Mouse (Mus musculus): ENCODE results near the gene Lrrk2.

Gene Lrrk2

DNA sequence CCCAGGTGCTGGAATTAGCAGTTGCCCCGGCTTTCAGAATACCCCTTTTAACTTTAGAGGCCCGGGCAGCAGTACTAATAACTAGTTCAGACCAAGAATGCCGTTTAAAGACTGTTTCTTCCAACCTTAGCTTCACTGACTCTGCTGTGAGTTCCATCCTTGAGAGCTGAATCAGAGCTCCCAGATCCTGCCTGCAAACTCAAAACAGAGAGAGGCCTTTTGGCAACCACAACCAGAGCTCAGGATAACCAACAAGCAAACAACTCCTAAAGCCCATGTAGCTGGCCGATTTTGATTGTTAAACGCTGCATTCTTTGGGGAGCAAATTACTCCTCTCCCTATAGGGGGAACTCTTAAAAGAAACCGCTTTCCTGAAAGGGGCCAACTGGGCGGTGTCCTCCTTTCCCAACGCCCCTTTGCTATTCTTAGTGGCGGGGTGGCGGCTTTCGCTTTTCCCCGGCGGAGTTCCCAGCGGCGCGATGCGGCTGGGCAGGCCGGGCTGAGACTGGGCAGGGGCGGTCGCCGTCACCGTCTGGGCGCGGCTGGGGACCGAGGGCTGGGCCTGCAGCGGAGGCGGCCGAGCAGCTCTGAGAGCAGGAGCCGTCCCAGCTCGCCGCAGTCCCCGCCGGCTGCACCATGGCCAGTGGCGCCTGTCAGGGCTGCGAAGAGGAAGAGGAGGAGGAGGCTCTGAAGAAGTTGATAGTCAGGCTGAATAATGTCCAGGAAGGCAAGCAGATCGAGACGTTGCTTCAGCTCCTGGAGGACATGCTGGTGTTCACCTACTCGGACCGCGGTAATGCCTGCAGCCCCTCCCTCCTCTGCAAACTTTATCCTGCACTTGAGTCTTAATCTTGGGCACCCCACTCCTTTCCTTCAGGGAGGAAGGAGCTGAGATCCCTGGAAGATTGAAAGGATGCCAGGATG lies at the start of gene Lrrk2:
TSS of gene Lrrk2 (plus strand) at position 531 of the 924 bp plus-strand sequence.
- DNase-seq (ENCODE audit: low spot score in 2 of 2), result peak; percentile 47 to 72

DNA sequence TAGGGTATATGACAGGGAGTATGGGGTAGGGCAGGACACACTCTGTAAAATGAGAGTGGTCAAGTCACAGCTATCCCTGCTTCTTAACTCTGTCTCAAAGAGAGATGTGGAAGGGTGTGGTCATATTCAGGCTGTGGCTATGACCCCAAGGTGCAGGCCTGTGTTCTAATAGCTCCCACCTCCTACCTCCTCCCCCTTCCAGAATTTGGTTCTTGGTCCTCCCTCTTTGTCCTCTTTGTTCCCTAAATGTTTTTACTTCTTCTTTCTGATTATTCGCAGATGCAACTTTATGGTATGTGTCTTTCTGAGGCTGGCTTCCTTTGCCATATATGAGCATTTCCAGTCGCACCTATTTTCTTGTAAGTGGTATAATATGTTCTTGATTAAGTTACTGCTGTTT lies 48.5 kb upstream of the Lrrk2 start:
- no peak for DNase-seq (ENCODE audit: low spot score in 2 of 2)

DNA sequence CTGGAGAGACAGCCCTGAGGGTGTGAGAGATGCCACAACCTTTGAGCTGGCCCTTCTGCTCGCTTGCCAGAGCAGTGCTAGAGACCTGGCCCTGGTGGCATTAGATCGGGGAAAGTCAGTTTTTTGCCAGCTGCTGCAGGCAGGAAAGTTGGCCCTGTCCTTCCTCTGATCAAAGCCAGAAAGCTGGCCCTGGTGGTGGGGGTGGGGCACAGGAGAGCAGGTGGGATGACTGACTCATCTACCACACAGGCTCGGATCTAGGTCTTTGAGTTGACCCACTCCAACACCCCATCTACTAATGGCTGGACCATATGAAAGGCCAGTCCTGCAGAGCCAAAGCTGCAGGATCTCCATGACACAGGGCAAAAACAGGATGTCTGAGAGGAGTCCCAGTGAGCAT lies 43.8 kb upstream of the Lrrk2 start:
- DNase-seq (ENCODE audit: low spot score in 2 of 2), result no peak

DNA sequence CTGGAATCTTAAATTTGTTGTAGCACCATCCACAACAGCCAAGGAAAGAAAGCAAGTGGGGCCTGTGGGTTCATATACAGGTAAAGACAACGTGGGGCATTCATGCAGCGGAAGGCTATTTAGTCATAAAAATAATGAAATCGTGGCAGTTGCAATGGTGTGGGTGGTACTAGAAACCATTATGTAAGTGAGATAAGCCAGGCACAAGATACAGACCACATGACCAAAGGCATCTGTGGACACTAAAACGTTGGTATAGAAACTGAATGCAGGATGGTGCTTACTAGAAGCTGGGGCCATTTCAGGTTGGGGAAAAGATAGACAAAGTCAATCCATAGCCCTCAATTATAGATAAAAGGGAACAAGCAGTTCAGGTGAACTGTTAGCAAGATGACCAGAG lies 40.5 kb upstream of the Lrrk2 start:
- no peak for DNase-seq (ENCODE audit: low spot score in 2 of 2)

DNA sequence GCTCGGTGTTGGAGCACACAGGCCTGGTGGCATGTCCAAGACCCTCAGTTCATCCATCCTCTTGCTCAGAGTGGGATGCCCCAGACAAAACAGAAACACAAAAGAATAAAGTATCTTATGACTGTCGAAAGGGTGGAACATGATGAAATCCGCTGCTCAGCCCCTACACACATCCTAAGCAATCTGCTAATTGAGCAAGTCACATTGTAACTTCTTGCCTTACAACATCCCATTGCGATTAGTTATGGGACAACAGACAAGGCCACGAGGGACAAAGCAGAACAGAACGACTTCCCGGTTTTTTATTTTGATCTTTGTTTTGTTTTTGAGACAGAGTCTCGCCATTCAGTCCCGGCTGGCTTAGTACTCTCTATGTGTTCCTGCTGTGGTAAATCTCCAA lies 39.9 kb upstream of the Lrrk2 start:
- no peak for DNase-seq (ENCODE audit: low spot score in 2 of 2)

DNA sequence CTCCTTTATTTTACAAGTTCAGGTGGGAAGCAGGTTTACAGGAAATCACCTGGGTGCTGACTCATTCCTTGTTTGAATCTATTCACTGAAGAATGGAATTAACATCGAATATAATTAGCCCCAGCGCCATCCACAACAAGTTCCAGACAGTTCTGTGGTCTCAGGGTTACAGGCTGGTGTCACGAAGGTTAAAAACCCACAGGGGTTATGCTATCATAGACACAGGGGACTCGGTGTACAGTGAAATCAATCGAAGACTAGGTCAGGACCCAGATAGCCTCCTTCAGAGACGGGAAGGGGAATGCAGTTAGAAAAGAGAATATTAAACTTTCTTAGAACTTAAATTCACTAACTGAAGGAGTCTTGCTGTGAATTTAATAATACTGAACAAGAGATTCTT lies 39.2 kb upstream of the Lrrk2 start:
- DNase-seq (ENCODE audit: low spot score in 2 of 2), result no peak

DNA sequence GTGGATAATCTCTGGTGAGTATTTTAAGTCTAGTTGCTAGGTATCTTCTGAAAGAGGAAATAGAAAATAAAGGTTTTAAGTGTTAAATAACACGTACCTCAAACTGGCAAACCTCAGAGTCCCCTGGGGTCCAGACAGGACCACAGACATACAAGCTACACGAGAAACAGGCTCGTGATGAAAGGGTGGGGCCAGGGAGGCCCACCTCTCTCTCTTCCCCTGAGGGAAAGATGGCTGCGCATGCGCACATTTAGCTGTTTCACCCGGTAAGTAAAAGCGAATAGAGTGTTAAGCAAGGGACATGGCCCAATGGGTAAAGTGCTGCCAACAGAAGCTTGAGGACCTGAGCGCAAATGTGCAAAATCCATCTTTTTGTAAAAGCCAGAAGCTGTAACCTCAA lies 38.7 kb upstream of the Lrrk2 start:
- peak; percentile 18 to 85 for DNase-seq (ENCODE audit: low spot score in 2 of 2)

DNA sequence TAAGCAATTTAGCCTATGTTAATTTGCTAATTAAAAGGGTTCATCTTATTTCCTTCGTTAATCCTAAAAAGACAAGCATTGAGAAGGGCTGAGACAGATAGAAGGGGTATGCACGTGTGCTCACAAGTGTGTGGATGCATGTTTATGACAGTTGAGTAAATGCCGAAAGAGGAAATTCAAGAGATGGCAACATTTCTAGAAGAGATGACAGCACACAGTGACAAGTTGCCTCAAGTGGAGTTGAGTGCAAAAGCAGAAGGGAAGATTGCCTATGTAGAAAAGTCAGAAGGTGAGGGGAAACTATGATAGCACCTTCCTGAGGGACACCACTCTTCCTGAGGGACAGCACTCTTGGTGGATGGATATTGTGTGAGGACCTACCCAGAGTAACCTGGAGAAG lies 31.3 kb upstream of the Lrrk2 start:
- DNase-seq (ENCODE audit: low spot score in 2 of 2), result no peak

DNA sequence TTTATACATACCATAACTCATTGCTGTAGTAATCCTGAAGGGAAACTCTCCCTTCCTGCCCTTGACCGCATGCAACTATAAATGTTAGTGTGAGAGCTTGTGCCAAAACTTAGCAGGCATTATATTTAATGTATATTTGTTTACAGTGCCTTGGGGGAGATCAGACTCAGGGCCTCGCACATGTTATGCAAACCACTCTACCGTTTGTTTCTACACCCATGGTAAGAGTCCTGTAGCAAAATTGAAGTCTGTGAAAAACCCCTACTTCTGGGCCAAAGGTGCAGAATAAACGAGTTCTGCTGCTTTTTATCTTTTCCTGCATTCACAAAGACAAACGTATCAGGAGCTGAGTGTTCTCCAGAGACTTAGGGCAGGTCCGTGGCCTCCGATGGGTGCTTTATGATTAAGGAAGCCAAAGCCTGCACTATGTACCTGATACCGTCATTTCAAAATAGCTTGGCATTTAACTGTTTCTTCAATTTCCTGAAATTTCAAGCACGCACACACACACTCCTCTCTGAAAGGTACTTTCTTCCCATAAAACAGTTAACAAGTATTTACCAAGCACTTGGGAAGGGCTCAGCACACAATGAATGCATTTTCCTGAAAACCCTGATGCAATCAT lies 30.2 kb upstream of the Lrrk2 start:
- no peak for DNase-seq (ENCODE audit: low spot score in 2 of 2)

DNA sequence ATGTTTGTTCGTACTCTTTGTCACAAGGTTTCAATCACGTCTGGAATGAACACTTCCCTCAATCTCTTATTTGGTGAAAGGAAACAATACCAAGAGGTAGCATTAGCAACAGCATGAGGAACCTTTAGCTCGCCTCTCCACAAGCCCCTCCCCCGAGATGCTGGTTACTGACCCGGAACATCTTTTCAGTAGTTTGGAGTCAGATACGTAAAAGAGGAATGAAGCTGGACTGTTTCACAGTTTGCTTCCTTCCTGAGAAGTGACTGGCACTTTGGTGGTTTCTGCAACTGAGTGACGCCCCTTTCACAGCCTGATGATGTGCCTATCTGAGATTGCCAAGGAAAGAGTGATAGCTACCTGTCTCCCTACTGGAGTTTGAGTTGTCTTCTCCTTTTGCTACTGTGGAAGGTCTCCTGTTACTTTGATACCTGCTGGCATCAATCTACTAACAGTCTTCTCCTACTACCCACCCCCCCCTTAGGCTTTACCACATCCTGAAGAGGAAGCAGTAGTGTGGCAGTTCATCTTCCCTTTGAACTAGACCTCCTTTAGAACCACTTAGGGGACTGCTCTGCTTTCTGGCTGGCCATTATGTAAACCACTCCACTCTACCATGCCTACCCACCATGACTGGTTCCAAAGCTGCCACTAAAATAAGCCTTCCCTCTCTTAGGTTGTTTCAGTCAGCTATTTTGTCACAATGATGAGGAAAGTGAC lies 29.2 kb upstream of the Lrrk2 start:
- DNase-seq (ENCODE audit: low spot score in 2 of 2), result peak in 1 of 2 experiments; percentile 51

DNA sequence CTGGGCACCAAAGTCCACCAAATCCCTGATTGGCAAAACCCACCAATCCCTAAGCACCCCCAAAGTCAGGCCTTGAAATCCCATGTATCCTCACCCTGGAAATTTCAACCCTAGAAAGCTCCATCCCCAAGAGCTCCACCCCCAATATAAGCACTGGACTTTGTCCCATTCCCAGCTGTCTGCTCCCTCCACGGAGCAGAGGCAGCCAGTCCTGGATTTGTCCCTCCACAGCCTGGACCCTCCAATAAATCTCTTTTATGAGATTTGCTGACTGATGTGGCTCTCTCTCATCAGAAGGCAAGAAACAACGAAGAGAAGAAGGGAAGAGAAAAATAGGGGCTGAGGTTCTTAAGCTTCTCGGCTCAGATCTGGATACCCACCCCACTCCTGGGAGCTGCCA lies 22.7 kb upstream of the Lrrk2 start:
- no peak for DNase-seq (ENCODE audit: low spot score in 2 of 2)

DNA sequence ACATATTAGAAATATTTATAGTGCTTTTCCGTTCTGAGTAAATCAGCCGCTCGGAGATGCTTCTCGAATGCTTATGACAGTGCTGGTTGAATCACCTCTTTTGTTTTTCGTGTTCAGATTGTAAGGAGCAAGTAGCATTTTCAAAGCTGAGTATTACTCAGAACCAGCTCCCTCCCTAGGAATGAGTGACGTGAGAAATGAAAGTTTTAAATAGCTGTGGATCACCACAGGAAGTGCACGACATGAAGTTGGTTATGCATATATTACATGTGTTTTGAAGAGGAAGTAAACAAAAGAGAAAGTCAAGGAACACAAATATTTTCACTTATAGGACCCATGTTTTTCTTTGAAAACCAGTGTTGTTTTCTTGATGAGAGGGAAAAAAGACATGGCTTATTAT lies 21.5 kb upstream of the Lrrk2 start:
- DNase-seq (ENCODE audit: low spot score in 2 of 2), result no peak

DNA sequence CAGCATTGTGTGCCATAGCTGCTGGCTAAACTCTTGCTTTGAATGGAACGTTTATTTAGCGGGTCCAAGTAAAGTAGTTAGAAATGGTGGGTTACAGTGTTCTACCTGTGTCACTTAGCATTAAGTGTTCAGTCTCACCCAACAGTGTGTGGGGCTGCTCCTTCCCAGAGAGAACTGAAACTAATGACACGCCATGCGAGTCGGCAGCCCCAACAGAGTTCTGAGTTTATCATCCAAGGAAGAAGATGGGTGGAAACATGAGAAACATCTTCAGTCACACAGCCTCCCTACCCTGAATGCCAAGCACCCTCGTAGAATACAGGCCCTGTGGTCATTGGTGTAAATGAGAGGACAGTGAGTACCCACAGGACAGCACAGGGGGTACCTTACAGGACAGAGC lies 14.7 kb upstream of the Lrrk2 start:
- DNase-seq (ENCODE audit: low spot score in 2 of 2), result peak in 1 of 2 experiments; percentile 39

DNA sequence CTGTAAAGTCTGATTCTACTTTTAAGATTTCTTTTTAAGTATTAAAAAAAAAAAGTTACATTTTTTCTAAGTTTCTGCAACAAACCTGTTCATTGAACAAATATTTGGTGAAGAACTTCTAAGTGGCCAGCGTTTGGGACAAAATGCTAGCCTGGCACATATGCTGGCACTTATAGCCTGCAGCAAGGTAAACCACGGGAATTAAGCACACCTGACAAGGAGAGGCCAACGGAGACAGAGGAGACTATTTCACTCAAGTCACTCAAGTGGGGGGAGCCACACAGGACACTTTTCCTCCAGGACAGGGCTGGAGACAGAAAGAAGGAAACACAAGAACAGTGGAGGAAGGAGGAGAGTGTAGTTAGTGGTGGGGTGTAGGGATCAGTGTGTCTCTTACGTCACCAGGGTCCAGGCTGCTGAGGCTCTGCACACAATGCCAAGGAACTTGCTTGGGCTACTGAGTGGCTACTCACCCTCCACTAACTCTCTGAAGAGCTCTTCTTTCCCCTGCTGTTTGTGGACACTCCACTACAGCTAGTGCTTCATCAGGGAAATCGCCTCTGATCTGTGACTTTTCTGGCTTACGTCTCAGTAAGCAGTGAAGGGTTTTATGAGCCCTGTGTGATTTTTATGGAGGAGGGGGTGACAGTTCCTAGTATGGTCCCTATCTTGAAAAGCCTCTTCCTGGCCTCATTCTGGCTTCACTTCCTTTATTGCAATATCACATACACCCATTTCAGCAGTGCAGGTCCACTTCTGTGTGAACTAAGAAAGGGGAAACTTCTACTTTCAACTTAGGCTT lies 12.5 kb upstream of the Lrrk2 start:
- DNase-seq (ENCODE audit: low spot score in 2 of 2), result peak in 1 of 2 experiments; percentile 19

DNA sequence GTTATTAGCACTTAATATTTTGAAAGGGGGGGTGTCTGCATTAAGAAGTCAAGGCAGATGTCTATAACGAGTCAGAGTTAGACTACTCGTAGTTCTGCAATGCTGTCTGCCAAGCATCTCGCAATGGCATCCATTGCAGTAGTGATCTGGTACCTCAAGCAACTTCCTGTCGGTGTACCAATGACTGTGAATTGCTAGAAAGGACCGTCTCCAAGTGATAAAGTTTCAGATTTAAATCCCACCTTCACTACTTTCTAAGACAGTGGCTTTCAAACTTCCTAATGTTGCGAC lies 12.0 kb upstream of the Lrrk2 start:
- no peak for DNase-seq (ENCODE audit: low spot score in 2 of 2)

DNA sequence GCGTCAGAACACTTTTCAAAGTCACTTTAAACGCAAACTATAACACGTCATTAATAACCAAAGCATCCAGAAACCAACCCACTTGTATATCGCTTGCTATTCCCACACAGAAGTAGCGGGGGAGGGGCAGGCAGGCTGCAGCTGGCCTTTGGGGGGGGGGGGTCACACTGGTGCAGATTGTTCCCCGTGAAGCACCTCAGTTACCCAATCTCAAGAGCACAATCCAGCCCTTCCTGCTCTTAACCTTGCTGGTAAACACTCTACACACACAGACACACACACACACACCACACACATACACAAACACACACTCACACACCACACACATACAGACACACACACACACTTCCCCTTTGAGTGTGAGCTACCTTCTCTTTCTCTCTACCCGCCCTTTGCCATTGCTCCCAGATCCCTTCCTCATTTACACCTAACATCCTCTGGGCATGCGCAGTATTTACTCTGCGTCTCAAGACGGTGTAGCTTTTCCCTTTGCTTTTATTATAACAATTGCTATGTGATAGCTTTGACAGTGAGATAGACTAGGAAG lies 8.3 kb upstream of the Lrrk2 start:
- DNase-seq (ENCODE audit: low spot score in 2 of 2), result peak in 1 of 2 experiments; percentile 19

DNA sequence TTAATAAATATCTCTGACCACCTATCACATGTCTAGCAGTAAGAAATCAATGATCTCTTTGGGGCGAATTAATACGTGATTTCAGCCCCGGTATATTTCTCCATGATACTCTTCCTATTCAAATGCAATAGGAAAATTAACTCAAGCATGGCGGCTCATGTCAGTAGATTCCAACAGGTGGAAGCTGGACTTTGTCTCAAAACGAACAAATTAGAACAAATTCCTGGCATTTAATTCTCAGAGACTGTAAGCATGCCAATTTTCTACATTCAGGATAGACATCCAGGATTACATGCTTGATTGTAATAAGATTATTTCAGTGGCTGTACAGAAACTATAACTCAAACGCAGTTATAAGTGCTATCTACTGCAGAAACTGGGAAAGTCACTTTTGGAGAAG lies 7.4 kb upstream of the Lrrk2 start:
- DNase-seq (ENCODE audit: low spot score in 2 of 2), result no peak

DNA sequence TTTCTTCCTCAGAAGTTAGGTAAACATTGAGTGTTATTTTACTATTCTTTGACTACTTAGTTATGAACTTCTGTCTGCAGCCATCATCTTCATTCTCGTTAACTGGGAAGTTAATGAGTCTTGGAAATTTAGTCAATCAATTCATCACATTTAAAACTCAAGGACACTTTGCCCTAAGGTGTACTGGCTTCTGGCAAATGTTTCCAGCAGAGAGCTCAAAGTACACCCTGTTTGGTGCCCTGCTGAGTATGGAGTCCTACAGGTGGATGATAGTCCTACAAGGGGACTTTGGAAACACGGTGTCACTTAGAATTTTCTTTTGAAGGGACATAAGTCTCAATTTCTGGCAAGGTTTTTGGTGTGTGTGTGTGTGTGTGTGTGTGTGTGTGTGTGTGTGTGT lies 1.8 kb upstream of the Lrrk2 start:
- no peak for DNase-seq (ENCODE audit: low spot score in 2 of 2)

DNA sequence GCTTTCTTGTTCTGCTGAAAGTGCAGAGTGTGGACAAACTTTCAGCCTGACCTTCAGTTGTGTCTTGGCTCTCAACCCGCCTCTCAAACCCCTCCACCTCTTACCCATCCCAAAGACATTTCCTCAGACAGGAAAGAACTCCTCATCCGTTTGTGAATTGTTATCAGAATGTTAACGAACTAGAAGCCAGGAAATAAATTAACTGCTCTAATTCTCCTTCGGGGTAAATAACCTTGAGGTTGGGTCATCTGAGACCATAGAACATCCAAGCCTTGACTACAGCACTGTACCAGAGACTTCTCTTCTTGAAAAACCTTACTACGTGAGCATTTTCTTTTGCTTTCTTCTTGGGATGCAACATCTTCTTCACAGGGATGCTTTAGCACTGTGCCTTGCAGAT lies 988 bp upstream of the Lrrk2 start:
- DNase-seq (ENCODE audit: low spot score in 2 of 2), result no peak

DNA sequence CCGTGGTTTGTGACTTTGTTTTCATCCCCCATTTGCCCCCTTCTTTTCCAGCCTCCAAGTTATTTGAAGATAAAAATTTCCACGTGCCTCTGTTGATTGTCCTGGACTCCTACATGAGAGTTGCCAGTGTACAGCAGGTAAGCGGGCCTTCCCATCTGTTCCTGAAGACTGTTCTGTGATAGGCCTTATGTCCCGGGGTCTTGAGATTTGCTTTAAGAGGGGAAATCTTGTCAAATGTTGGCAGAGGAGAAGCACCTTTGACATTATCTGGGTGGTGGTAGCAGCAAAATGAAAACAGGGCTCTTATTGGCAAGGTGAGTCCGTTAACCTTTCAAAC lies 562 bp downstream of the Lrrk2 start:
- DNase-seq (ENCODE audit: low spot score in 2 of 2), result no peak

DNA sequence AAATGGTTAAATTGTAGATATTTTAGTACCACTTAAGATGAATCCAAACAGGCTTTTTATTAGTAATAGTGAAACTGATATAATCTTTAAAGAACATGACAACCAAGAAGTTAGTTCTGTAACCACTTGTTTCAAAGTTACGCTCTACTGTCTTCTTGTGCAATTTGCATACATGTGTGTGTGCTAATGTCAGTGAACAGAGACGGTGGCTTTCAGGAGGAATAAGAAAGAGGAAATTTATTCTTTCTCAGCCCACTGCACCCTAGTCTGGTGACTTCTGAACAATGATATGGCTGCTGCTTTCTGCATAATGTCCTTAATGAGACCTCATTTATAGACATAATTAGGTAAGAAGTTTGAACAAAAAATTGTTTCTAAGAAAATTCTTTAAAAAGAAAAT lies 7.1 kb downstream of the Lrrk2 start:
- no peak for DNase-seq (ENCODE audit: low spot score in 2 of 2)

Measured in spleen, postnatal 10 days (tissue).